Mouse (Mus musculus) adrenal gland, postnatal 4 days (tissue): ENCODE results near the gene Exoc4. TPM values are rescaled to one million over a fixed set of nuclear protein-coding genes. Genes with fewer than 3 reads are reported as not detected.

Experiments
- DNase-seq, 2 experiments: peaks; one replicate each; pipeline ENCODE4 v3.0.0; 2021 to 2022; ENCODE audit warnings: low spot score in 2 of 2, mixed read lengths in 2 of 2
- total RNA-seq, 2 experiments: library from RNA; stranded (reverse); gene quantifications; 2 replicates each; pipeline ENCODE4 v1.2.3; 2021

Gene Exoc4
- total RNA-seq, 2 experiments from 2014 or later, result 53.7 to 60.0 TPM

DNA sequence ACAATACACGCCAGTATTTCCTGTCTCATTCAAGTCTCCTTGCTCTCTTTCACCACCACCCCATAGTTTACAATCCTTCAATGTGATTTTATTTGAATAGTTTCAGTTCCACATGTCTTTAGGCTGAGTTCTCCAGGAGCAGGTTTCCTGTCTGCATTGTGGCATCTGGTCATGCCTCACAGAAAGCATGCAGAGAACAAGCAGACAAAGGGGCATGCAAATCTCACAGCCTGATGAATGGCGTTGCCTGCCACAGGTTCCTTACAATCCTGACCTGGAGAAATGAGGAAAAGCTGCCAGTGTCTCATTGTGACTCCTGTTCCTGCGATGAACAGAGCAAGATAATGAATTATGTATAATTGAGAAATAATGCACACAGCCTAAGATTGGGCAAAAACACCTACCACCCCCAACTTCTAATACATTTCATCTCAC is 490.0 kb downstream of the Exoc4 start:
- DNase-seq, result no peak

DNA sequence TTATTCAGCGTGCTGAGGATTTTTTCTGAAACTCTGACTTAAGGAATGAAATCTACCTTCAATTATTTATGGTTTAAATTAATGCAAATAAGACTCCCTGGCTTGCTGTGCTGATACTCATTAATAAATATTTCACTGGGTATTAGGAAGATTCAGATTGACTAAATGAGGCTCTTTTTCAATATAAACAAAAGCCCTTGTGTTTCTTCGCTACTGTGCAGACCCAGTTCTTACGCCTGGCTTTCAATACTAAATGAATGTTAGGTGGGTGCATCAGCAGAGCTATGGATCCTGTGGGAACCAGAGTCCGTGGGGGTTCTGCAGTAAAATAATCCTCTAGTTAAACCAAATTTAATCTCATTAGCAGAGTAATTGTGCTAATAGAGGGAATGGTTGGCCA is 490.4 kb downstream of the Exoc4 start:
- no peak for DNase-seq

DNA sequence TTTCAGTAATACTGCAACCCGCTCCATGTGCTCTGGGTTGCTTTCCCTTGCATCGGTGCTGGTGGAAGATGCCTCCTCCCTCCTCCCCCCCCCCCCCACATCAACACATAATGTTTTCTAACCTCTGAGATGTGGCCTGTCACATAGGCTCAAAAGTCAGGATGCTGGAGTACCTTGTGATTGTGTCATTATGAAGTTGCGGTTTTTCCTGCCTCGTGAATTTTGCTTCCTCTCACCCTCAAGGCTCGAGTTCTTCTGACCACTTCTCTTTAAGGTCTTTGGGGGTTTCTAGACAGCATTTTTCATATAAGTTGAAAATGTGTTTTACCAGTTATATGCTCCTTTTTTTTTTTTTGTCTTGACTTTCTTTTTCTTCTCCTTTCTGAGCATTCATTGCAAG is 507.1 kb downstream of the Exoc4 start:
- DNase-seq, result no peak

DNA sequence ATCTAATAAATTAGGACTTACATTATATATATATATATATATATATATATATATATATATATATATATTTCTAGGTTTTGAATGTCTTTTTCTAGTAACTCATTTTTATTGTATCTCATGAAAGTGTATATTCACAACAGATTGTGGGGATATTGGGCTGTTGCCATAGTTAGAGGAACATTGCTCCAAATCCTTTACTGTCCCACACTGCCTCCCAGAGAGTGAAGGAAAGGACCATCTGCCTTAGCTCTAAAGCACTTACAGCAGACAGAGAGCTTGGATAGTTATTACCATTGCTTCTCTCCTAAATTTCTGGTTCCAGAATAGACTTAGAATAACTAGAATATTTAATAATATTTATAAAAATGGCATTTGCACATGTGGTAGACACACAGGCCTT is 512.7 kb downstream of the Exoc4 start:
- no peak for DNase-seq

DNA sequence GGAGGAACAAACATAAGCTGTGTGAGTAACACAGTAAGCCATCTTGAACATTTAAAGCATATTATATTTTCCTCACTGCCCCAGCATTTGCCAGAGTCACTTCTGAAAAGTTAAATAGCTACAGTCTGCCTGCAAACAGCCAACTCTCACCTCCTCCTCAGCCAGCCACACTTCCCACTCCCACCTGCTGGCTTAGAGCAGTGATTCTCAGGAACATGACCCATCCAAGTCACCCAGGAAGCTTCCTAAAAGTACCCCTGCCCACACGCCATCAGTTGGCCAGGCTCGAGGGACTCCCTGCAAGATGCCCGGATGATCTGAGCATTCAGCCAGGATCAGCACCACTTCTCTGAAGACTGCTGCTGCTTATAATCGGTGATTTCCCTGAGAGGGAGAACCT is 514.4 kb downstream of the Exoc4 start:
- no peak for DNase-seq

DNA sequence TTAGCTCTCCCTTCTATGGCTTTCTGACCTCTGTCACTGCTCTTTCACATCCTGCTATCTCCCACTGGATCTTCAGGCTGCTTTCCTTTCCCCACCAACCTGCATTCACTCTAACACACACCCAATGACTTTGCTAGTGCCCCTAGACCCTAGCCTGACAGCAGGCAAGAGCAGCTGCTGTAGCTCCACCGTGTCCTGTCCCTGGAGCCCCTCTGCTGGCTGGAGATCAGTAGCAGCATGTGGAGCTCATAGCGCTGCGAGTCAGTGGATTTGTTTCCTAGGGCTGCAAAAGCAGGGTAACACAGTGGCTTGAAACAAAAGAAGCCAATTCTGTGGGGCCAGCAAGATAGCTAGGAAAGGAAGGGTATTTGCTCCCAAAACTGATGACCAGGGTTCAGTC is 515.1 kb downstream of the Exoc4 start:
- DNase-seq, result no peak

DNA sequence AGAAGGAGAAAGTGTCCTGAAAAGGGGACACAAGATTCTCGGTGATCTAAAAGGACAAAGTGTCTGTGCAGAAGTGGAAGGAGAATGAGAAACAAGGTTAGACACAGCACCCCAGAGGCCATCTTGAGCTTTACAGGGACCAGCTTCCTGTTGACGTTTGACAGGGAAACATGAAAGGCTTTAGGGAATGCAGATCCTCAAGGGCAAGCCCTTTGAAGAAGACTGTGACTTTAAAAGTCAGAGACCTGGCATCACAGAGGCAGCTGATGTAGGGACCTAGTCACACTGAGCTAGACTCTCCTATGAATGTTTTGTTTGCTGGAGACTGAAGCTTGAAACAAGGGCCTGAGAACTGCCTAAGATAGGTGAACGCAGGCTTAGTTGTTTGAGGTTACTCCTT is 520.4 kb downstream of the Exoc4 start:
- DNase-seq, result no peak

DNA sequence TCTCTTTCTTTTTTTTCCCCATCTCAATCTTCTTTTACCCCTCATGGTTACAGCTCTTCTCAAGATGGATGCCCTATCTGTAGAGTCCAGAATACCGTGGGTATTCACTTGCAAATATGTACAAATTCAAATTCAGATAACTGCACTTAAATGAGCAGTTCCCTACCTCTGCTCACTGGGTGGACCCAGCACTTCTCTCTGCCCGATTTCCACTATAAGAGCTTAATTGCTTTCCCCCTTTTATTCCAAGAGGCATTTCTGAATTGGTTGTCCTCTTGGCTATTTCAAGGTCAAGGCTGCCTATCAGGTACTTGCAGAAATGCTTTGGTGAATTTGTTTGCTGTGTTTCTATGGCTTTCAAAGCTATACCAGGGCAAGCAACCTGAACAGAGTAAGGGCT is 521.1 kb downstream of the Exoc4 start:
- DNase-seq, result no peak

DNA sequence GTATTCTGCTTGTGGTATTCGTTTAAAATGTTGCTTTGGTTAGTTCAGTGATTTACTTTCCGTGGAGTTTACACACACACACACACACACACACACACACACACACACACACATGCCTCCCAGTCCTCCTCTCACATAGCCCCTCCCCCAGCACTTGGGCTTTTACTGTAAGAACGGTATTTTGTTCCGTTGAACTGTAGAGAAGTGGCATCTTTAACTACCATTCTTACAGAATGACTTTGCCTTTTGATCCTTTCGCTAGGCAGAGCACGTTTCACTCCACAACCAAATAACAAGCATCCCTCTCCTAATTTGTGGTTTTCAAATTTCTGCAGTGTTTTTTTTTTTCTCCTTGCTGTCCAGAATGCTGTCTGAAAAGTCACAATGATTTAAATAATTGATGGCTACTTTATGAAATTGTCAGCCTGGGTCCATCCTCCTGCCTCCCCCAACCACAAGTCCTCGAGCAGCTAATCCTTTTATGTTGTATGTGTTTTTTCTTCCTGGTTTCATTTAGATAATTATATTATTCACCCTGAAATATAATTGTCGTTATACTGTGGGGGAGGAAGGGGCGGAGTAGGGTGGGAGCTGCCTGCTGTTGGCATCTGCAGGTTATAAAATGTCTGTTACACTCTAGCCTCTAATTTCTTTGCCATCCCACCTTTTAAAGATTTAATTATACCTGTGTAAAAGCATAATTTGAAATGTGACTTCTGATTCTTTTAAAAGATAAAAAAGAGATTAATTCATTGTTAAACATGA is 523.8 kb downstream of the Exoc4 start:
- DNase-seq, result no peak

DNA sequence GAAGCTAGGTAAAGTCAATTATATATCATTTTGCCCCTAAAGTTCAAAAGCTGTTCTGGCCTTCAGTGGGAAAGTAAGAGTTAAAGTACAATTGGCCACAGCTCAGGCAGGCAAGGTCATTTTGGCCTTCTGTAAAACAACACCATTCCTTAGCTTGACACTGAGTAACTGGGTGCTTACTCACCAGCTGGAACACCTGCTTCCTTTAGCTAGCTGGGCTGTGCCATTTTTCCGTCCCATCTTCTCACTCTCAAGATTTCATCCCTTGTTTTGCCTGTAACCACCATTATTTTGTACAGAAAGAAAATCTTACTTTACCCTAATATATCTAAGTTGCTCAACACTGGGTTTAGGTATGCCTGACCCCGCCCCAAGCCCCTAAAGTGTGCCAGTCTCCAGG is 543.7 kb downstream of the Exoc4 start:
- no peak for DNase-seq

DNA sequence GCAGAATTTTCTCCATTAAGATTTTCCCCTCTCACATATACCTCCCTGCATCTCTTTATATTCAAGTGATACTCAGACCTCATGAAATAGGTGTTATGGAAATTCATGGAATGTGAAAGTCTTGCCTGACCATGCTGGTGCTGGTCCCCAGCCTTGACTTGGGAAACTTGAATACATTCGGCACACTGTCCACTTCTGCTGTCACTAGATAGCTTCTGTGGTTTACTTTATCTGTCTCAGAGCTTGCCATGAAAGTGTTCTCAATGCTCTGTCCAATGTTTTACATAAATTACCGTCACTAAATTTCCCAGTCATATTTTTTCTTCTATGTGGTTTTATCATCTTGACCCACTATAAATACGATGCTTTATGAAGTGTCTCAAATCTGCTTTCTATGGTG is 552.4 kb downstream of the Exoc4 start:
- DNase-seq, result no peak

DNA sequence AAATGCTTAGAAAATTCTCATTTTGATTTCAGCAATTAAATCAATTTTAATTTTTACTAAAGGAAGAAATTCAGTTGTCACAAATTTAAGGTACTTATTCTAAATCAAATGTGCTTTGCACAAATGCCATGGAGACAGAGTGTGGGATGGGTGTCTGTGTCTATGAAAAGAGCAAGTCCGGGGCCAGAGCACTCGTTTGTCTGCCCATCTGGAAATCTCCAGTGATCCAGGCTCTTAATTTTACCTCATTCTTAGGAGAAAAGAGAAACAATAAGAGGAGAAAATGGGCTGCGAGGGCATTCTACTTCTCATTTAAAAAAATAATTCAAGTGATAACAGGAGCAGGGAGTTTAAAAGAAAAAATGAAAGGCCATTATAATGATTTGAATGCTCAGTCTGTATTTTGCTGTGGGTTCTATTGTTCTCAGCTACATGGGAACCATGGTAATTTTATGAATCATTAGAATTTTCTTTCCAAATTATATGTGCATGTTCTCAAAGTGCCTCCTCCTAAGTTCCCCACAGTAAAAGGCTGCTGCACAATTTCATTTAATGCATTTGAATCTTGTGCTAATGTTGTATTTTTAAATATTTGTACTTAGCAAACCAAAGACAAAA is 554.7 kb downstream of the Exoc4 start:
- DNase-seq, result no peak

DNA sequence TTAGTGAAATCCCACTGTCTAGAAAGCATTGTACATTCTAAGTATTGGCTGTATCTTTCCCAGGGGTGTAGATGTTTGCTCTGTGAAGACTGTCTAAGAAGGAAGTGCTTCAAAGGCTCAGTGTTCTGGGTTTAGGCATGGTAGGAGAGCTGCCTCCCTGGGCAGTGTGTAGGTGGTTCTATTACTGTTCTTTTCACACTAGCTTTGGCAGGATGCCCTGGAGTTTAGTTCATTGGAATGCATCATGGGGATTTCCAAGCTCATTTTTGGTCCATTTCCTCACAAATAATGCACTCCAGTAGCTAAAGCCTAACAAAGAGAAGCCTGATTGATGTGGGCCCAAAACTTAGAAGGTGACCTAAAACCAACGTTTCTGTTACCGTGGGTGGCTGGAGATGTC is 555.9 kb downstream of the Exoc4 start:
- no peak for DNase-seq

DNA sequence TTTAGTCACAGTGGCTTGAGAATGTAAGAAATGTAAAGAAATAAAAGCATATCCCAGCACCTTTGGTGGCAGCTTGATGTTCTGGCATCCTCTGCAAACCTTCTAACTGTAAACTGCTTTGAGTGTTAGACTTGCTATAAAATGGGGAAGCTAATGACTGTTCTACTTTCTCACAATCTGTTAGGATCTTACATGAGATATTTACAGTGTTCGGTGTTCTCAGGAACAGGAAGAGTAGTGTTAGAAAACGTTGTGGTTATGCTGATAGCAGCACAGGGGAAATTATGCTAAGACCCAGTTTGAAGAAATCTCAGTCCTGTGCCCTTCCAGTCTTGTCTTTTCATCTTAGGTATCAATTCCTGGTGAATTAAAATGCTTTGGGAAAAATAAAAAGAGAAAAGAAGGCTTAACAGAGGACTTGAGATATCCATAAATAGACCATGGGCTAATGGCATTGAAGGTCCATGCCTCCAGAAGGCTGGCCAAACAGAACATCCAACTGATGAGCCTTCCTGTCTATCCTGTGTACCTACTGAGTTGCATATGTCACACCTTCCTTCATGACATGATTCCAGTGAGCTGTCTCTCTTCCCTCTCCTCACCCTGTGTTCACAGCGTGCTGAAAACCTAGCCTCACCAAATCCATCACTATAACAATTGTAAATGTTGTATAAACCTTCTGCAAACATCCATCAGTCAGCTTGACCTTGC is 557.3 kb downstream of the Exoc4 start:
- DNase-seq, result no peak

DNA sequence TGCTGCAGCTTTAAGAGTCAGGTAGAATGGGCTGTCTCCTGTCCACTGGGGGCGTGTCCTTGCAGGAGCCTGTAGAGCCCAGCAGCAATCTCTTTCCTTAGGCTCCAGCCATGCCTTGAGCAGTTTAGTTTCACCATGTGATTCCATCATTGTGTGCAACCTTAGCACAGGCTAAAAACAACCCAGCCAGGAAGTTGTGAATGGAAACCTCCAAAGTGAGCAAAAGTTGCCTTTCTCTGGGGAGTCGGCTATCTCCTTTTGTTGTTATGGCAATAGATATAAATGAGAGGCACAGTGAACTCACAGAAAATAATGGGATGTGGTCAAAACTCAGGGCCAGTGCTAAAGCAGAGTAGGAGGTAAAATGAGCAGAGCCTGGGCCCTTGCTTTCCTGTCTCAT is 565.5 kb downstream of the Exoc4 start:
- DNase-seq, result no peak

DNA sequence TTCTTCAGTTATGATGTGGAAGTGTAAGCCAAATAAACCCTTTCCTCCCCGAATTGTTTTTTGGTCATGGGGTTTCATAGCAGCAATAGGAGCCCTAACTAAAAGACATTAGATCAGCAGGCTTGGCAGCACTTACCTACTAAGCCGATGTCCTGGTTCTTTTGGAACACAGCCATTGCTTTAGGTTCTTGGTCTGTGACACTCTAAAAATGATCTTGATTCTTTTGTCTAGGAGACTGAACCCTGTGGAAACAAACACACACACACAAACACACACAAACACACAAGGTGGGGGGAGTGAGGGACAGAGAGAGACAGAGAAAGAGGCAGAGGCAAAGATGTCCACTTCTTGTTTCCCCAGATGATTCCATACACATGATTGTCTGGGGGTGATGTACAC is 574.3 kb downstream of the Exoc4 start:
- DNase-seq, result no peak

DNA sequence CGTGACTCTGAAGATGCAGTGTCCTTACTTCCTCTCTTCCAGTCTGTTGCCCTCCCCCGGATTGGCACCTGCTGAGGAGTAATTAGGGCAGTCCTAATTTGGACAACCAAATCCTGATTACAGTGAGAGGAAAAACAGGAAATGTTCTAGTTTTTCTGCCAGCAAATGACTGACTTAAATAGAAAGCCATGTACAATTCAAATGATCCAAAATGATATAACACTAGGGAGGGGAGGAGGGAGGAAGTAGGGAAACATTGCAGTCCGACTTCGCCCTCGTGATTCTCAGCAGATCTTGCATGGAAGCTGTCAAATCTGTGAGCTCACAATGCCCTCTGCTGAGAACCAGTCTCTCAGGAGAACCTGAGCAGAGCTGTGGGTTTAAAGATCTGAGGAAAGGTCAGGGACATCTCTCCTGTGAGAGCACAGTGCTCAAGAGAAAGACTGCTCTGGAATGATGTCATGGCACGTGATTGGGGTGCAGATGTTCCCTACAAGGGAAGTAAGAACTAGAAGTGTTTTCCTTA is 575.0 kb downstream of the Exoc4 start:
- no peak for DNase-seq

DNA sequence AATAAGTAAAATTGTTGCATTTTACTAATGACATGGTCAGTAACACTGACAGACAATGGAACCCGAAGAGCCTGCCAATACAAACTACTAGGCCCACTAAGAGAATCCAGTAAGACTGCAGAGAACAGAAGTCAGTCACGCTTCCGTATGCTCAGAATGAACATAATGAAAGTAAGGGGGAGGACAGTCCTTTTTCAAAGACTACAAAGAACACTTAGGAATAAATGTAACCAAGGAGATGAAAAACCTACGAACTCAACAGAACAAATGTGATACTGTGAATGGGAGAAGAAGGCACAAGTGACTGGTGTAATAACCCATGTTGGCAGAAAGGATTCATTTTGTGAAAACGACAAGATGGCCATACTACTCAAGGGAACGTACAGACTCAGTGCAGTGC is 579.6 kb downstream of the Exoc4 start:
- DNase-seq, result no peak

DNA sequence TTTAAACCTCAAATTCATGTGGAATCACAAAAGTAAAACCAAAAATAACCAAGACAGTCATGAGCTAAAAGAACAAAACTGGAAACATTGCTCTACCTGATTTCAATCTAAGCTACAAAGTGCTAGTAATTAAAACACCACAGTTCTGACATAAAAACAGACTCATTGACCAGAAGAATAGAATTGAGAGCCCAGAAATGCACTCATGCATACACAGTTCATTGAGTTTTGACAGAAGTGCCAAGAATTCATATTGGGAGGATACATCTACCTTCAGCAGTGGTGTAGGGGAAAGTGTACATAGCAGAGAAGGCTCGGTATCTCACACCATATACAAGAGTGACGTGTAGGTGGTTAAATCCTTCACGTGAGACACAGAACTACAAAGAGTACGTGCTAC is 580.4 kb downstream of the Exoc4 start:
- DNase-seq, result no peak

DNA sequence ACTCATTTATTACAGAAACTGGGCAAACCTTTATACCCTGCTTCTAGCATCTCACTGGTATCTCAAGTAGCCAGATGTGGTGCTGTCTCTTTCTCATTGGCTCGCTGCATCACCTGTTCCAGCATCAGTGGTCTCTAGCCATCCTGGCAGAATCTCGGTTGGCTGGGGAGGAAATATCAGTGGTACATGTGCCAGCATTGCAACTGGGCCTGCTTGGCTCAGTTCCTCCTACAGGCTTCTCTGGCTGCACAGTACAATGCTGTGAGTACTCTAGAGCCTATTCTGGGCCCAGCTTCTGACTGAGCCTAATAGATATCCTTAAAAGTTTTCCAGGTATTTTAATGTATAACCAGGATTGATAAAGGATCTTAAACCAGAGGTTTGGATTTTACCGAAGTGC is 582.4 kb downstream of the Exoc4 start:
- no peak for DNase-seq

DNA sequence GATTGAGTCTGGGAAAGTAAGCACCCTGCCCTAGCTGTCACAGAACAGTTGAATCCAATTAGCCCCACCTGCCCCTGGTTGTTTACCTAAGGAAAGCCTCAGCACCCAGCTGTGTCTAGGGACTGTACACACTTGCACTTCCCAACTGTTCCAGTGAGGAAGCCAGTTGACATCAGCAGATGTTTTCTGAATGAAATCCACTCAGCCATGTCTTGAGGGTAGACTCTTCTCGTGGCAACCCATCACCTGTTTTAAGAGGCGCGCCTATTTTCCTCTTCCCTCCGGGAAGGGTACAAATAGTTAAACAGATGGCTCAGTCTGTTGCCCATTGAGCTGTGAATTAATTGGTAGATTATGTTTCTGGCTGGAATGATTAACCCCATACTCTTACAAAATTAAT is 584.1 kb downstream of the Exoc4 start:
- DNase-seq, result no peak

DNA sequence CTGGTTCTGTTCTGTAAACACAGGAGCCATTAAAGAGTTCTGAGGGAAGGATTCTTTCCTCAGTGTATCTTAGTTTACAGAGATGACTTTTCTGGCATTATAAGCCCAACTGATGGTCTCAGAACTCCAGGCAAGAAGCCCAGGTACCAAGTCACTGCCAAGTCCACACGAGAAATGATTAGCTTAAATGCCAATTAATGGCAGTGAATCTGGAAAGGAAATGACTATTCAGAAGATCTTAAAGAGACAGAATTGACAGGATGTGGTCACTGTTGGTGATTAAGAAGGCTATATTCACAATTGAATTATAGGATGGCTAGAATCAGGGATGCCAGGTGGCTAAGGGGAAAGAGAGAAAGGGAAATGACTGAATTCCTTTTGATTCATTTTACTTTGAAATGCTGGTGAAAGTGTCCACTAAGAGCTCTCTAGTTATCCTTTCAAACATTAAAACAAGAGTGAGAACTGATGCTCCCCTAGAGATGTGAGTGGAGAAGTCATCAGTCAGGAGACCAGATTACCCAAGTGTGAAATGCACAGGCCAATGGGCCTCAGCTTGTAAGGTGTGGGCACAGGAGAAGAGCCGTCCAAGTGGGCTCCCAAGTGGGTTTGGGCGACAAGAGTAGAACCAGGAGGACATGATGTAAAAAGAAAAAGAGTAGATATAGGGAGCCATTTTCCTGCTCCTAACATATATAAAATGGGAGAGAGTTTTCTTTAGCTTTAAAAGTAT is 587.3 kb downstream of the Exoc4 start:
- no peak for DNase-seq
